Mouse (Mus musculus) activated CD4-positive, CD25-positive, alpha-beta regulatory T cell, adult 4 months (primary cell): Measurements from ENCODE around the gene Ms4a12. TPM values are rescaled to one million over a fixed set of nuclear protein-coding genes. Genes with fewer than 3 reads are reported as not detected.
"Not testable (repeated sequence)": the region's sequence is repeated elsewhere in the genome, so short reads cannot be mapped to it uniquely, and the experiment has no call there.

Experiments used
- ATAC-seq: one replicate; pipeline ENCODE4 v1.8.0; 2017
- polyA plus RNA-seq, 2 experiments: library from polyadenylated mRNA; unstranded; fragments of 100-300 nt; shearing (Covaris generic); gene quantifications; one replicate each; pipeline ENCODE4 v1.2.1; 2017

The Ms4a12 gene
- polyA plus RNA-seq = not detected

DNA sequence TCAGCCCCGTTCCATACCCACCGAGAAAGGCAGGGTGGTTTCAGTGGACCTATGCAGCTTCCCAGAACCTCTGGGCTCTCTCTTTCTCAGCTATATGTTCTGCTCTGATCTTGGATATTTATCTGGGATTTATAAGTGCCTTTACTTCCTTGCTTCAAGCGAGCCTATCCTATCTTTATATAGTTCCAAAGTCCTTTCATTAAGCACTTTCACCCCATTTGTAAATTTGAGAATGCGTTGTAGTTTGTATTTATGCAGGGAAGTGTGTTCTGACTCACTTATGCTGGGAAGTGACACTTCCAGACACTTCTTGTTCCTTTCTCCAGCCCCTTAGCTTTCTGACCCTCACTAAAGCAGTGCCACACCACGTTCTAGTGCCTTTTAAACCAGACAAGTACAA lies at the start of gene Ms4a12:
Gene Ms4a12, minus strand, starts transcription at position 101 of the 400 bp plus-strand sequence.
- ATAC-seq = no peak

DNA sequence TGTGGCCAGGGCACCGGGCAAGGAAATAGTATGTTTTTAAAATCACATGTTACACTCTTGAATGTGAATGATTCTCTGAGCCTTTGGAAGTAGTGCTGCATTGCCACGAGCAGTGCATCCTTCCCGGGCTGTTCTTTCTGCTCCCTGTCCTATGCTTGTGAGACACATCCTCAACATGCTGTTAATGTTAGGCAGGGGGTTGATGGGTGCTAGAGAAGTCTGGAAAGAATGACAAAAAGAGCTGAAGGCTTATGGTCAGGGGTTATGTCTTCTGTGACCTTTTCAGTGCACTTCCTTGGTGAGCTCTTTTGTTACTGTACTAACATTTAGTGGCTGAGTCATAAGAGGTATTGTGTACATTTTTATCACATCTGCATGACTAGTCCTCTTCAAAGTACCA lies 48.0 kb upstream of the Ms4a12 start:
- ATAC-seq = no peak

DNA sequence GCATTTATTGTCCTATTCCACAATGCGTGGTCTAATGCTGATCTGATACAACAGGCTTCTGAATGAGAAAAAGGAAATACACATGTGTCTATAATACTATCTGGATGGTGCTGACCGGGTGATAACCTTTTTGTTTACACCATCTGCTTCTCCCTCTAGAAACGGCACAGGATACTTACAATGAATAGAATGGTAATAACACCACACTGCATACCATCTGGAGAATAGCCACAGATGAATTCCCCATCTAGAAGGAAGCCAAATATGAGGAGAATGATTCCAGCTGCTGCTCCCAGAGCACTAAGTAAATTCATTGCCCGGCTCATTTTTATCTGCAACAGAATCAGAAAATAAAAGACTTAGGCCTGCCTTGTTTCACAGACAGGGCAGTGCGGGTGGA lies 44.2 kb upstream of the Ms4a12 start:
- no peak for ATAC-seq

DNA sequence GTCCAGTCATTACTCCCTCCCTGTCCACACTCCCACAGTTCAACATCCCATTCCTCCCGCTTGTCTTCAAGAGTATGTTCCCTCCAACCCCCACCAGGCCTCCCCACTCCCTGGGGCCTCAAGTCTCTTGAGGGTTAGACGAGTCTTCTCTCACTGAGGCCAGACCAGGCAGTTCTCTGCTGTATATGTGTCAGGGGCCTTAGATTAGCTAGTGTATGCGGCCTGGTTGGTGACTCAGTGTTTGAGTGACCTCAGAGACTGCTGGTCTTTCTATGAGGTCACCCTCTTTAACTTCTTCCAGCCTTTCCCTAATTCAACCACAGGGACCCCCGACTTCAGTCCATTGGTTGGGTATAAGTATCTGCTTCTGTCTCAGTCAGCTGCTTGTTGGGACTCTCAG lies 34.7 kb upstream of the Ms4a12 start:
- ATAC-seq = no peak

DNA sequence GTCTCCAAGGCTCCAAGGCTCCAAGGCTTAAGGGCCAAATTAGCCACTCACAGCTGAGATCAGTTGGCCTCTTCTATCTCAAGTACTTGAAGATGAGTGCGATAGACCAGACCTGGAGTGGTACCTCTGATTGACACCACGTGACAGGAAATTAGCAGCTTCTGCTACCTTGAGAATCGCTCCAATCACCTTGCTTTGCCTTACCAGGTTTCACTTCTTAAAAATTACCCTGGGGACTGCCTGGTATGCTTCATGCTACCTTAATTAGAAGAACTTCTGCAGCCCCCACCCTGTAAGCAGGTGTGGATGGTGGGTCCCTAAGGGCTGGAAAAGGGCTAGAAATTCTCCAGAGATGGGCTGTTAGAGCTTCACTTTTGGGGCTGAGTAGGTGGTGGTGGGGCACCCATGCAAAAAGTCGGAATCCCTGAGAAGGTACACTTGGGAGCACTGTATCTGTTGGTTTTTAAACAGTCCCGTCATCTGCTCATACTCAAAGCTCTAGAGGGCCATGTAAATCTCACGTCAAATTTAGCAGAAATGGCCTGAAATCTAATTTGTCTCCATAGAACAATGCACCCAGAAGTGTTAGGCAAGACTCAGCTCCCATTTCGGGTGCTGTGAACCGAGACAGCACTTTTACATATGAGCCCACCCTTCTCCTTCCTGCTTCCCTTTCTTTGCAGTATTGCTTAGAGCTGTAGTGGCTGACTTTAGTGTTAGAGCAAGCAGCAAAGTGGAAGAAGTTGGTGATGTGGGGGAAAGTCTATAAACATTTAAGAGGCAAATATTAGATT lies 34.0 kb upstream of the Ms4a12 start, which contains the start of gene Ms4a1:
Gene Ms4a1, minus strand, starts transcription at position 190 of the 794 bp plus-strand sequence.
- no peak for ATAC-seq

DNA sequence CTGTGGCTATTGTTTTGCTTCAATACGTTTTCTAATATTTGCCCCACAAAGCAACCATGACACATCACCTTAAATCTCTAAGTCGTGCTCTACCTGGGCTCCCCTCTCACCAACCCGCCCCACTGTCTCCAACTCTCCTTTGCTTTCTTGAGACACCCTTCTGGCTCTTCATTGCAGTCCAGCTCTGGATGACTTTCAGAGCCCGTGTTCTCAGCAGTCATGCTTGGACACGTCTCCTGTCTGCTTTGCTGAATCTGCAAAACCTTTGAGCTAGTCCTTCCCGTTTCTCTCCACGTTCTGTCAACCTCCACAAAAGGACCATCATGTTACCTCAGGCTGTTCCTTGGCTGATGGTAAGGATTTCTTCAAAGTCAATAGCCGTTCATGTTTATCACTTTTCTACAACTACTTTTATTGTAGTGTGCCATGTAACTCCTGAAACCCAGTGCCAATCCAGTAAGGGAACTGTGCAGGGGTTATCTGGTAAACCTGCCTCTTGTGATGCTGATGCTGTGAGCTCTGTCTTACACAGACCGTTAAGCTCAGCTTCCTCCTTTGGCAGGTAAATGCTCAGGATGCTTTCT lies 32.4 kb upstream of the Ms4a12 start:
- ATAC-seq = no peak

DNA sequence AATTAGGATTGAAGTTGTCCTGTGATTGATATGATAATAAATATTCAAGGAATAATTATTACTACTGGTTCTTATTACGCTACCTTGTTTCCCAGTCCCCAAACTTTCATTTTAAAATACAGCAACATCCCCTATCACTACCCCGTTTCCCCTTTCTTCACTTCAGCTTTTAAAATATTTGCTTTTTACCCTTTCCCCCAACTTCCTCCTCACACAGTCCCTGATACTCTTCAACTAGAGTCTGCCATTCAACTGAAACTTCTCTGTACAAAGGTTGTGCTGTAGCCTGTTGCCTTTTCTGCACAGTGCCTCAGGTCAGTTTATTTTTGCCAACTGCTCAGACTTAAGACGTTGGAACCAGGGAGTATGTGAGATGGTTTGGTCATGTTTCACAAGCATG lies 31.3 kb upstream of the Ms4a12 start:
- ATAC-seq = no peak

DNA sequence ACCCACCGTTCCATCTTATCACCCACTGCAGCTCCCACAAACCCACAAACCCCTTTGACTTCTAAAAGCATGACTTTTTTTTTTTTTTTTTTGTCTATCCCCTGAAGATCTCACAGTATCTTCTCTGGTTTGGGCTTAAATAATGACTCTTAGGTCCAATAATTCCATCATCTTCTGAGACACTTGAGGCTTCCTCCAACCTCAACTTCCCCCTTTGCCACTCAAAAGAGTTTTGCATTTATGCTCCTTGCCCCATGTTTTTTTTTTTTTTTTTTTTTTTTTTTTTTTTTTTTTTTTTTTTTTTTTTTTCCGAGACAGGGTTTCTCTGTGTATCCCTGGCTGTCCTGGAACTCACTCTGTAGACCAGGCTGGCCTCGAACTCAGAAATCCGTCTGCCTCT lies 30.7 kb upstream of the Ms4a12 start:
- not testable (repeated sequence) for ATAC-seq

DNA sequence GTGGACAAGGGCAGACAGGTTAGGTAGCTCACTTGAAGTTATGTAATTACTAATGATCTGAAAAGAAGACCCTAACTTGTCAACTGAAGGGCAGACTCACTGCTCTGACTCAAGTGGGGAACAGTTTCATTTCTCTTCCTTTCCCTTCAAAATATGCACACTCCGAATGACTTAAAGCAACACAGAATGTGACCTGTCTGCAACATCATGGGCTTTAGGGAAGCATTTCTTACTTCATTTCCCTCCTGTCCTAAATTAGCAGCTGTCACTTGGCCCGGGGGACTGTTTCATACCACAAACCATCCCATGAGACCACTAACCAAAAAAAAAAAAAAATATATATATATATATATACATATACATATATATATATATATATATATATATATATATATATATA lies 29.3 kb upstream of the Ms4a12 start:
- no peak for ATAC-seq

DNA sequence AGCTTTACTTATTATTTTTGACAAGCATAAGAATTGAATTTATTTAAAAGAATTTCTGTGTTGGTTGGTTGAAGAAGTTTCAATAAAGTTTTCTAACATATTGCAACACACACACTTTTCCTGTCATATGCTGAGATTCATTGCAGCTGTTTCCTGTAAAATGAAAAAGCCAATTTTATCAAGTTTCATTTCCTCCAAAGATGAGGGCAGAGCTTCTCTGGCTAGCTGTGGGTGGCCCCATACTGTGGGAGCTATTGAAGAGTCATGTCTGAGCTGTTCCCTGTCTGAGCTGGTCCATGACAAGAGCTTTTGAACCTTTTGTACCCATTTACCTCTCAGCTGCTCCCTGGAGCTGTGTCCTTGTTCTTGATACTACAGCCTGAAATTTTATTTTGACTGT lies 12.0 kb upstream of the Ms4a12 start:
- ATAC-seq = no peak

DNA sequence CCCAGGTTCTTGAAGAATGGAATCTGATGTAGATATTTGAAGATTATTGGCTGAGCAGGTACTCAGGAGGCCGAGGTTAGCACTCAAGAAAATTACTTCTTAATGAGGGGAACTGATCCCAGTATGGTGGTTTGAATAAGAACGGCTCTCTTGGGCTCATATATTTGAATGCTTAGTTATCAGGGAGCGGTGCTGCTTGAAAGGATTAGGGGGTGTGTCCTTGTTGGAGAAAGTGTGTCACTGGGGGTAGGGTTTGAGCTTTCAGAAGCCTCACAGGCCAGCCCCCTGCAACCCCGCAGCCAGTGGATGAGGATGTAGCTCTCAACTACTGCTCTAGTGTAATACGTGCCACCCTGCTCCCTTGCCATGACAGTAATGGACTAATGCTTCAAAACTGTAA lies 10.3 kb upstream of the Ms4a12 start:
- no peak for ATAC-seq

DNA sequence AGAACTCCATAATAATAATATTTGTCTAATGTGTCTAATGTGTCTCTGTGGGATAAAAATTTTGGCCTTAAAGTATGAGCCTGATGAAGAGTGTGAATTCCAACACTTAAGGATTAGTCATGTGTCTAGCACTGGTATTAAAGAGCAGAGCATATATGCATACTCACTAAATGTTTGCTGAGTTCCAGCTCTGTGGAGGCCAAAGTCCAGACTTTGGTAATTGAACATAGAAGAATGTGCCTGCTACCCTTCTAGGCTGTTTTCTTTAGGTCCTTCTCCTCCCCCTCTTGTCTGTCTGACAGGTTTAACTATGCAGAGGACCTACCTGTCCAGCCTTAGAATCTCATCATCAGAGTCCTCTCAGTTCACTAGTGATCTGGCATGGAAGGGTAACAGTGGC lies 3.6 kb upstream of the Ms4a12 start:
- ATAC-seq = no peak

DNA sequence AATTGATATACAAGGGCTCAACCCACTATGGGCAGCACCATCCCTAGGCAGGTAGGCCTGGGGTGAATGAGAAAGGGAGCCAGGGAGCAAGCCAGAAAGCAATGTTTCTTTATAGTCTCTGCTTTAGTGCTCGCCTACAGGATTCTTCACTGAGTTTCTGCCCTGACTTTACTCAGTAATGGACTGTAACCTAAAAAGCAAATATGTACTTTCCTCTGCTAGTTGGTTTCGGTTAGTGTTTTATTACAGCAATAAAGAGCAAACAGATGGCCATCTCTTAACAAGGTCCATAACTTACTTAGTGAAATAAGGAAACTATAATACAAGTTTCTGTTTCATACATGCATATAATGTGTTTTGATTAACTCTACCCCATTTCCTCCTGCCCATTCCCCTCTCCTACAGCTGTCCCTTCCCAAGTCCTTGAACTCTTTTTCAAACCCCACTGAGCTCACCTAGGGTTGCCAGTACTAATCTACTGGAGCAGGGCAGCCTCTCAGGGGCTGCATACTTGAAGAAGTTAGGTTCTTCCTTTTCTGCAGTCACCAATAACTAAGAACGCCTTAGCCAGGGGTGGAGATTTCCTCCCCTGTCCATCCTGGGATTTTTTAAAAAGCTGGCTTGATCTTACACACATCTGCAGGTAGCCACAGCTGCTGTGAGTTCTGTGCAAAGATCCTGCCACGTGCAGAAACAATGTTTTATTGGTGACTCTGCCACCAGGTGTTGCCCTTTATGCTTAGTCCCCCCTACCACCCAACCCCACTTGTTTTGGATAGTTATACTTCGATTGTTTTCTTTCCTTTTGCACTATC lies 2.9 kb upstream of the Ms4a12 start:
- no peak for ATAC-seq

DNA sequence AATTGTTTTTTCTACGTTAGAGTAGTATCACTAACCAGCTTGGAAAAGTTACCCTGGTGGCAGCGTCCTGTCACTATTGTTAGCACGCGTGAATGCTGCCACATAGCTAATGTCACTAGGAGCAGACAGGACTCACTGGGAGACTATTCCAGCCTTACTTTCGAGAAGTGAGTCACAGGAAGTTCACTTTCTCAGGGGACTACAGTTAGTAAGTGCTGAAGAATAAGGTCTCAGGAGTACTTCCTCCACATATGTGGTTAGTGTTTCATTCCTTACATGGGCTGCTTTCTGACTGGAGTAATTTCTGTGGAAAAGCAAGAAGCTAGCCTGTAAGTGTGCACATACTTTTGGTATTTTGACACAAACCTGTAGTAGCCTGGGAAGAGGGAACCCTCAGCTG lies 2.0 kb upstream of the Ms4a12 start:
- ATAC-seq = no peak

DNA sequence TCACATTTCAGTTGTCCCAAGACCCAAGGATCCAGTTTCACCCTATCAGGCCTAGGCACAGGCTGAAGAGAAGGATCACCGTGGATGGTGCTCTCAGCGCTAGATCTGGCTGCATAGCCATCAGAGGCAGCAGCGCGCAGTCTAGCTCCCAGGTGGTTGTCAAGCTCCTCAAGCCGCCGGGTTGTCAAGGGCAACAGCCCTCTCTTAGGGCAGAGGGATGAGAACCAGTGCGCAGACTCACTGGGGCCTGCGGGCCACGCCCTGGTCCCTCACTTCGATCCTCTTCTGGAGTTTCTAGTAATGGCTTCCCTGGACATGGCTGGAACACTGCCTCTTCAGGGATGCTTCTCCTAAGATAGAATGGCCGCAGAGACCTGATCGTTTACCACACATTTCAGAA lies 35.7 kb downstream of the Ms4a12 start, which contains the start of gene Ms4a13:
Gene Ms4a13, minus strand, starts transcription at position 192 of the 400 bp plus-strand sequence.
- no peak for ATAC-seq

DNA sequence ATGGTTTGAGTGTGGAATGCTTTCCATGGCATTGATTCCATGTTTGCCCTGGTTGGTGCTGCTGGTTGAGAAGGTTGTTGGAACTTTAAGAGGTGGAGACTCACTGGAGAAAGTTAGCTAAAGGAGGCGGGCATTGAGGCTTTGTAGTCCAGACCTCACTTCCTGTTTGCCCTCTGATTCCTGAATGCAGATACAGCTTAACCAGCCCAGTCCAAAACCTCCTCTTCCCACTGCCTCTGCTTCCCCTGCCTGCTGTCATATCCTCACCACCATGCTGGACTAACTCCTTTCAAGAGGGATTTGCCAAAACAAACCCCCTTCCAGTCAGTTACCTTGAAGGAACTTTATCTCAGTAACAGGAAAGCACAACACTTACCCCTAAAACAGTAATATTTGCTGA lies 39.7 kb downstream of the Ms4a12 start:
- no peak for ATAC-seq

DNA sequence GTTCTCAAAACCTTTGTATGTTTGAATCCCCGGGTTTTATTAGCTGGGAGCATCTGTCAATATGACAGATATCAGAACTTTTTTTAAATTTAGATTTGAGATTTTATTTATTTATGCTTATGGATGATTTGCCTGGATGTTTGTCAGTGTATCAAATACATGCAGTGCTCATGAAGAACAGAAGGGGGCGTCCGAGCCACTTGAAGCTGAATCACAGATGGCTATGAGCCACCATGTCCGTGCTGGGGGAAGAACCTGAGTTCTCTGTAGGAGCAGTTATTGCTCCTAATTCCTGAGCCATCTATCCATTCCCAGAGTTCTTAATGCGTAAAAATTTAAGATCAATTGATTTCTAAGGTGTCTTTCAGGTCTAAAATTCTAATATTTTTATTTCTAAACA lies 48.1 kb downstream of the Ms4a12 start:
- no peak for ATAC-seq

DNA sequence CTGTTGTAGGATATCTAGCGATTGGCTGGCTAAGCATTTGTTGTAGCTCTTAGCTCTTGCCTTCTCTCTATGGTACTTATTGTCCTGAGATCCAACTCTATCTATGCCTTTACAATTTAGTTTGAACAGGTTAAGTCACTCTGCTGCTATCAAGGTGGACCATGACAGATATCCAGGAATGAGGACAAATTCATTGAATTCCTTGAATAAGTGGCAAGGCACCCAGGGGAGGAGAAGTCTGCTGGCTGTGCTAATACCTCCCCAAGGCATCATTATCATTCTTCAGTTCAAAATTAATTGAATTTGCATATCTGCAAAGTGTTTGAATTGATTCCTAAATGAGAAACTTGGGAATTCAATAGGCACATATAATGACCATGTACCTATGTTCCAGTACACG lies 54.8 kb downstream of the Ms4a12 start:
- no peak for ATAC-seq

DNA sequence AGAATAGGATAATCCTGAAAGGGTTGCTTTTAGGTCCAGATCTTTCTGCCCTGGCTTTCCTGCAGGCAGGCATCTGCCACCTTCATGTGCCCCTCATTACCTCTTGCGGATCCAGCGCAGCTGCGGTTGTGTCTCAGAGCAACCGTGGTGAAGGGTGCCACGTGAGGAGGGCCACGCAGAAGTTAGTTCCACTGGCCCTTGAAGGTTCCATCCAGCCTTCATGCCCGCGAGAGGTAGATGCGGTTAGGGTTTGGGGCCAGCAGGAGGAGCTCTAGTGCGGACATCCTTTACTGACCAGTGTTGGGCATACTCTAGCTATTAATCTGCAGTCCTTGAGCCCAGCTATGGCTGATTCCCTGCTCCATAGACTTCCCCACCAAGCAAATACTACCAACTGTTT lies 67.1 kb downstream of the Ms4a12 start, which contains the start of gene 1700025F22Rik:
Gene 1700025F22Rik, minus strand, starts transcription at position 149 of the 400 bp plus-strand sequence.
- no peak for ATAC-seq
